Mouse (Mus musculus): ENCODE measurements around the gene Smg1.

- TF ChIP-seq E2F4 (IDR thresholded peaks at IDR 0.05; ENCODE audit: insufficient replicate concordance, low read depth, low read length) (no peak), CTCF (conservative IDR thresholded peaks at IDR 0.05 in 1 of 2, IDR thresholded peaks at IDR 0.05 in 1 of 2; ENCODE audit: low read depth in 2 of 2, low read length in 2 of 2) (no peak), EP300 (IDR thresholded peaks at IDR 0.05; ENCODE audit: low read length) (no peak), MEF2A (IDR thresholded peaks at IDR 0.05; ENCODE audit: borderline replicate concordance, low read depth, low read length) (no peak), MAZ (IDR thresholded peaks at IDR 0.05; ENCODE audit: low read depth, low read length) (no peak), NRF1 (IDR thresholded peaks at IDR 0.05; ENCODE audit: low read depth, low read length) (no peak)
Measured at GRCm38 (mm10) chr7:118245260-118245659, 1.8 kb upstream of the Smg1 start.
